Mouse (Mus musculus) left cerebral cortex, postnatal 36 days (tissue): ENCODE data around the gene Sirt5. TPM values are rescaled to one million over a fixed set of nuclear protein-coding genes. Genes with fewer than 3 reads are reported as not detected.

Experiments
- total RNA-seq, 2 experiments: library from RNA; stranded (reverse); gene quantifications; 2 replicates each; pipeline ENCODE4 v1.2.3; 2021

Sirt5 gene
- total RNA-seq, 2 experiments from 2014 or later = 17.6 to 19.5 TPM

Other genes with a start within 250 kb of the Sirt5 start
- 10 to 100 TPM; 30.7 to 32.9 TPM for gene Tbc1d7, start 194.0 kb upstream of the Sirt5 start, total RNA-seq
- gene Gfod1, start 61.3 kb upstream of the Sirt5 start, total RNA-seq = 100 to 1,000 TPM in 1 of 2 experiments, 10 to 100 TPM in 1; 89.0 to 108 TPM
- gene Nol7, start 32.9 kb downstream of the Sirt5 start, total RNA-seq = 10 to 100 TPM; 61.3 to 64.0 TPM
- 10 to 100 TPM; 95.4 to 99.3 TPM for gene Ranbp9, start 115.8 kb downstream of the Sirt5 start, total RNA-seq
- gene Mcur1, start 194.7 kb downstream of the Sirt5 start, total RNA-seq = 10 to 100 TPM; 14.9 to 18.5 TPM